Mouse (Mus musculus) midbrain, embryonic 10.5 days (tissue): ENCODE measurements around the gene Pxk. TPM values are rescaled to one million over a fixed set of nuclear protein-coding genes. Genes with fewer than 3 reads are reported as not detected.
"Not testable (repeated sequence)": the region's sequence is repeated elsewhere in the genome, so short reads cannot be mapped to it uniquely, and the experiment has no call there.

Experiments
- DNase-seq: peaks from one replicate; pipeline ENCODE4 v3.0.0-alpha.2; 2017; ENCODE audit warnings: low spot score
- H3K27ac ChIP-seq: fragments of 300-500 bp; sonication (generic); replicated peaks from 2 replicates; pipeline ENCODE4 v1.5.1; 2016; ENCODE audit warnings: mild to moderate bottlenecking
- H3K27me3 ChIP-seq: fragments of 300-500 bp; sonication (generic); 2 replicates; pipeline ENCODE4 v1.6.1; 2016; ENCODE audit warnings: low read depth, mild to moderate bottlenecking; ENCODE audit not compliant: poor library complexity, severe bottlenecking
- H3K36me3 ChIP-seq: fragments of 300-500 bp; sonication (generic); 2 replicates; pipeline ENCODE4 v1.6.1; 2016; ENCODE audit warnings: mild to moderate bottlenecking, moderate library complexity
- H3K4me1 ChIP-seq: fragments of 300-500 bp; sonication (generic); 2 replicates; pipeline ENCODE4 v1.6.1; 2016
- H3K4me3 ChIP-seq: fragments of 300-500 bp; sonication (generic); 2 replicates; pipeline ENCODE4 v1.5.1; 2016; ENCODE audit warnings: mild to moderate bottlenecking, moderate library complexity
- H3K9me3 ChIP-seq: fragments of 300-500 bp; sonication (generic); replicated peaks from 2 replicates; pipeline ENCODE4 v1.6.1; 2016; ENCODE audit warnings: mild to moderate bottlenecking
- WGBS: fragments of 180-500 bp; shearing (Covaris S2); methylation state at CpG from one replicate; pipeline ENCODE4 v1.1.7; 2016; 5-methylcytosine and 5-hydroxymethylcytosine counted together
- polyA plus RNA-seq: library from polyadenylated mRNA; unstranded; fragments of >200 nt; fragmentation: Nextera tagmentation; extraction: Ambion mirVana; gene quantifications from 2 replicates; pipeline ENCODE4 v1.2.1, GENCODE M21; 2016

The Pxk gene
- polyA plus RNA-seq, 1 experiment from 2014 or later: 14.7 TPM

DNA sequence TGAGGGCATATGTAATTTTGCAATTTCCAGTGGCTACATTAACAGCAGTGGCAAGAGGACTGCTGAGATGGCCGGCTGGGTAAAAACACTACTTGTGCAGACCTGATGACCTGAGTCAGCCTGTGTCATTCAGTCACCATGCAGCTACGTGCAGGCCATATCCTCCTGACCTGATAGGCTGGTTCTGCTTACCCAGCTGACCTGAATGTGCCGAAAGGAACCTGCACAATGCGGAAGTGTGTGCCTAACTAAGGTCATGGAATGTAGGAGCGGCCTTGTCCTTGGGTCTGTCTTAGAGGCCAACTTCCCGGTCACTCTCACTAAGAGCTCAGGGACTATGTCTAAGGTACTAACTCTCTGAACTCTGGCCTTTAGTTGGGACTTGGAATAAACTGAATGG, 13.5 kb downstream of the Pxk start:
- H3K9me3 ChIP-seq: no peaks in the 10 kb centered on the region
- 86% methylated on average over 6 of the region's 6 CpGs for WGBS
- DNase-seq: no peak
- no peaks in the 10 kb centered on the region for H3K27me3 ChIP-seq
- H3K4me1 ChIP-seq: no peaks in the 10 kb centered on the region
- H3K36me3 ChIP-seq: no peaks in the 10 kb centered on the region
- H3K4me3 ChIP-seq: no peak overlapping the region
- H3K27ac ChIP-seq: no peak overlapping the region

DNA sequence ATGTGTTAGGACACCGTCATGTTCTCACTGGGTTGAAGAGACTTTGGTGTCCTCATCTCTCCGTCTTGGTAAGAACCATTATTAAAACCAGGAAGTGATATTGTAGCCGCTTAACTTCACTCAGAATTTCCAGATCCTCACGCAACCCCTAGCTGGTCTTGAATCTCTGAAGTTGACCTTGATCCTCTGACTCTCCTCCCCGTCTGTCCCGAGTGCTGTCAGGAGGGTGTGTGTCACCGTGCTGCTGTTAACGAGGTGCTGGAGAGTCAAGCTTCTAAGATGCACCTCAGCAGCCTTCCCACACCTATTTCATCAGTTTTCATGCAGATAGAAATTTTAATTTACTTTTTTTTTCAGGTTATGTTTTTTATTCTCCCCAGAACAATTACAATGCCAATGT, 14.0 kb downstream of the Pxk start:
- no peaks in the 10 kb centered on the region for H3K9me3 ChIP-seq
- no peaks in the 10 kb centered on the region for H3K27me3 ChIP-seq
- no peaks in the 10 kb centered on the region for H3K4me1 ChIP-seq
- H3K36me3 ChIP-seq: no peaks in the 10 kb centered on the region
- 91% methylated on average over 8 of the region's 8 CpGs for WGBS
- H3K27ac ChIP-seq: no peak overlapping the region
- no peak overlapping the region for H3K4me3 ChIP-seq
- no peak for DNase-seq

DNA sequence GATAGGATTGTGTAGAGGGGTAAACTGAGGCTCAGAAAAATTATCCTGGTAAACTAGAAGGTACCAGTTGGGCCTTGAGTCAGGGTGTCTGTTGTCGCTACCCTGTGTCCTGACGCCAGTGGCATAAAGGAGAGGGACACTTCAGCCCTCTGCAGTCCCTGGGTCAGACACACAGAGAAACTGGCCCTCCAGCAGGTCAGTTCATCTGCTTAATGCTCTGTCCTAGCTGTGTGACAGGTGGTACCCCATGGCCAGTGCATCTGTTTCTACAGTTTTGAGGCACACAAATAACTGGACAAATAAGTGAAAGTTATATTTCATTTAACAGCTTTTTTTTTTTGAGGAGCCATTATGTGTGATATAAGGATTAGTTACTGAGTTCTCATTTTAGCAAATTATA, 15.6 kb downstream of the Pxk start:
- DNase-seq: no peak
- Histone ChIP-seq H3K4me3 (no peak overlapping the region), H3K4me1 (no peaks in the 10 kb centered on the region), H3K36me3 (no peaks in the 10 kb centered on the region), H3K27ac (no peak overlapping the region), H3K27me3 (no peaks in the 10 kb centered on the region), H3K9me3 (no peaks in the 10 kb centered on the region)
- WGBS: 97% methylated on average over 2 of the region's 2 CpGs

DNA sequence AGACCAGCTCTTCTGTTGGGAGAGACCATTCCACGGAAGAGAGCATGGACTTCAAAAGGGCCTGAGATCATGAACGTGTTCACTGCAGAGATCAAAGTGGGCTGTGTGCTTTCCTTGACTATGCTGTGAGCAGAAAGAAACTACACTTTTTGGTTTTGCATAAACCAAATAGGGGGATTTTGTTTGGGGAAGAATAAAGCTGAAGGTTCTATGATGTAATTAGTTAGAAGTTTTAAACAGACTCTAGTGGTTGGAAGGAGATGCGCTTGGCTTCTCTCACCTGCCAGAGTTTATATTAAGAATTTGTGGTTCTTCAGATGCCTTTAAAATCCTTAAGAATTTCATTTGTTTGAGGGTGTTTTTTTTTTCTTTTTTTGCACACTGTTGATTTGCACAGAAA, 16.3 kb downstream of the Pxk start:
- WGBS: 79% methylated on average over 3 of the region's 3 CpGs
- H3K4me1 ChIP-seq: no peaks in the 10 kb centered on the region
- no peaks in the 10 kb centered on the region for H3K9me3 ChIP-seq
- H3K27me3 ChIP-seq: no peaks in the 10 kb centered on the region
- H3K4me3 ChIP-seq: no peak overlapping the region
- H3K27ac ChIP-seq: no peak overlapping the region
- H3K36me3 ChIP-seq: no peaks in the 10 kb centered on the region
- DNase-seq: no peak

DNA sequence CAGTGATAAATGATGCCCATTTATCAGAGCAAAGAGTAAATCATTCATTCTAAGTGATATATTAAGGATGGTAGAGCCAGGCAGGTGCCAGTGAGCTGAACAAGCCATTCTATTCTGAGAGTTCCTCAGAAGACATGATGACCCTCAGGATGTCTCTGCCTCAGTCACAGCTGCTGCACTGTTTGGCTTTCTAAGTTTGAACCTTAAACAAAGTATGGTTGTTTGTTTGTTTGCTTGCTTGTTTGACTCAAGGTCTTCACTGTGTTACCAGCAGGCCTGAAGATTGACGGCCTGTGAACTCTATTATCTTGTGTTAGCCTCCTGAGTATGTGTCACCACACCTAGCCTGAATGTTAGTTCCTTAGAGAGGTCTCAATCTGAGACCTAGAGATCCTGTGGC, 16.7 kb downstream of the Pxk start:
- H3K4me1 ChIP-seq: no peaks in the 10 kb centered on the region
- no peaks in the 10 kb centered on the region for H3K27me3 ChIP-seq
- H3K27ac ChIP-seq: no peak overlapping the region
- no peak for DNase-seq
- H3K9me3 ChIP-seq: no peaks in the 10 kb centered on the region
- H3K36me3 ChIP-seq: no peaks in the 10 kb centered on the region
- 91% methylated on average over 1 of the region's 1 CpGs for WGBS
- H3K4me3 ChIP-seq: no peak overlapping the region

DNA sequence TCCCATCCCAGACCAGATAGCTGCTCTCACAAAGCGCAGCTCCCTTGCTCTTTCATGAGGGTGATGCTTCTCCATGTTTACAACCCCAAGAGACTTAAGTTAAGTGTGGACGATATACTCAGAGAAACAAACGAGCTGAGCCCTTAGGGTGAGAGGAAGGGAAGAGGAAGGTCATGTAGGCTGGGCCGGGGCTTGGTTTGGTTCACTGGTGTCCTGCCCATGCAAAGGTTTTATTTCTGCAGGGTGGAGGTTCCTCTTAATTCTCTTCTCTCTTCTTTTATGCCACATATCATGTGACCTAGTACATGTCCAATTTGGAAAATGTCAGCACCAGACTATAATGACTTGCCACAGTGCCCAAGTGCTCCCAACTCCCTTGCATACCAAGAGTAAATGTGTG, 17.8 kb downstream of the Pxk start:
- no peaks in the 10 kb centered on the region for H3K9me3 ChIP-seq
- H3K4me1 ChIP-seq: no peaks in the 10 kb centered on the region
- no peak for DNase-seq
- H3K27me3 ChIP-seq: no peaks in the 10 kb centered on the region
- 80% methylated on average over 4 of the region's 4 CpGs for WGBS
- no peak overlapping the region for H3K27ac ChIP-seq
- H3K36me3 ChIP-seq: no peaks in the 10 kb centered on the region
- no peak overlapping the region for H3K4me3 ChIP-seq

DNA sequence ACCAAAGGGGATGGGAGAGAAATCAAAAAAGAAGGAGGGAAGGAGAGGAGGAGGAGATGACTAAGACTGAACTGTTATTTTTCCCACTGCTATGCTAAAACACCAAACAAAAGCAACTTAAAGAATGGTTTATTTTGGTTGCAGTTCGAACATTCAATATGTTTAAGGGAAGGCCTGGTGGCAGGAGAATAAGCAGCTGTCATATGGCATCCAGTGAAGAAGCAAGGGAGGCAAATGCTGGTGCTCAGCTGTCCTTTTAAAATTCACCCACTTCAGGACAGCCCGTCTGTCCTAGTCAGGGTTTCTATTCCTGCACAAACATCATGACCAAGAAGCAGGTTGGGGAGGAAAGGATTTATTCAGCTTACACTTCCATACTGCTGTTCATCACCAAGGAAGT, 19.4 kb downstream of the Pxk start:
- Histone ChIP-seq H3K4me1 (no peaks in the 10 kb centered on the region), H3K9me3 (no peaks in the 10 kb centered on the region), H3K4me3 (no peak overlapping the region), H3K27ac (no peak overlapping the region), H3K36me3 (no peaks in the 10 kb centered on the region; the same call in 1 of the 2 replicates), H3K27me3 (no peaks in the 10 kb centered on the region)
- DNase-seq: no peak
- 87% methylated on average over 2 of the region's 2 CpGs for WGBS

DNA sequence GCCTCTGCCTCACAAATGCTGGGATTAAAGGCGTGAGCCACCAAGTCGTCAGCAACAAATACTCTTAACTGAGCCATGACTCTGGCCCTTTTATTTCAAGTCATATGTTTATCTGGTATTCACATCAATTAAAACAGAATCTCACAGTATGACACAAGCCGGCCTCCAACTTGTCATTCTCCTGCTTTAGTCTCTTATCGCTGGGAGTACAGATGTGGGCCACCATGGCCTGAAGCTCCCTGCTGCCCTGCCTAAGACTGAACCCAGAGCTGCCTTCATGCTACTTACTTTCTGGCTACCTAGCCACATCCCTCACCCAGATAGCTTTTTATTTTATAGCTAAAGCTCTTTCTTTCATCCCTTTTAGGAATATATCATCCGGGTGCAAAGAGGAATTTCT, 21.4 kb downstream of the Pxk start:
- no peaks in the 10 kb centered on the region; the same call in 1 of the 2 replicates for H3K36me3 ChIP-seq
- H3K27me3 ChIP-seq: no peaks in the 10 kb centered on the region
- no peak for DNase-seq
- no peaks in the 10 kb centered on the region for H3K9me3 ChIP-seq
- H3K27ac ChIP-seq: no peak overlapping the region
- no peaks in the 10 kb centered on the region for H3K4me1 ChIP-seq
- 93% methylated on average over 5 of the region's 5 CpGs for WGBS
- no peak overlapping the region for H3K4me3 ChIP-seq

DNA sequence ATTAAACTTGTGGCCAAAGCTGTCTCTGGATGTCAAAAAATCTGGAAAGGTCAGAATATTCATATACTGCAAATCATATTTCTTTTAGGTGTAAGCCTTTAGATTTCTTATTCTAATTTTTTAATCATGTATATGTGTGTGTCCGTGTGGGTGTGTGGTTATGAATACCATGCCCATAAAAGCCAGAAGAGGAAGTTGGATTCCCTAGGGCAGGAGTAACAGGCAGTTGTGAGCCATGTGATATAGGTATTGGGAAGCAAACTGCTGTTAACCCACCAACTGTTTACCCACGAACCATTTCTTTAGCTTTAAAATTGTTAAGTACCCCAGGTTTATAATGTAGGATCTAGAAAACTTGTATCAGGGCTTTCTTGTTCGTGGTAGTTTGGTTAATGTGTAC, 21.9 kb downstream of the Pxk start:
- WGBS: 88% methylated on average over 3 of the region's 3 CpGs
- Histone ChIP-seq H3K27ac (no peak overlapping the region), H3K27me3 (no peaks in the 10 kb centered on the region), H3K9me3 (no peaks in the 10 kb centered on the region), H3K4me3 (no peak overlapping the region), H3K4me1 (no peaks in the 10 kb centered on the region), H3K36me3 (no peaks in the 10 kb centered on the region; the same call in 1 of the 2 replicates)
- no peak for DNase-seq

DNA sequence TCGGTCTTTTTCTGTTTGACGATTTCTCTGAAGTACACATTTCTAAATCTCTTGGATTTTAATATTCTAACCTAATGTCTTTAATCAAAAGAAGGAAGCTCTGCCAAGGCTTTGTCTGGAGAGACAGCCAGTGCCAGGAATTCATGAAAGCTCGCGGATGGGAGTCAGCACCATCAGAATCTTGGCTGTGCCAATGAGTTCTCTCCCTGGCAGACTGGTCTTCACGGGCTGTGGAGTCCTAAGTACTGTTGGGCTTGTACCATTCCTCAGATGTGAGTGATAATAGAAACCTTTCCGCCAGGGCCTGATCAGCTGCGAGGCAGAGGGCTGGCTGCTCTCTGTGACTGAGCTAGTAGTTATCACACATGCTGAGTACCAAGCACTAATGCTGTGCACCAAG, 25.1 kb downstream of the Pxk start:
- H3K4me1 ChIP-seq: no peaks in the 10 kb centered on the region
- no peaks in the 10 kb centered on the region for H3K9me3 ChIP-seq
- H3K27ac ChIP-seq: no peak overlapping the region
- no peak overlapping the region for H3K4me3 ChIP-seq
- no peak for DNase-seq
- H3K36me3 ChIP-seq: no peaks in the 10 kb centered on the region; the same call in 1 of the 2 replicates
- WGBS: 92% methylated on average over 7 of the region's 7 CpGs
- no peaks in the 10 kb centered on the region for H3K27me3 ChIP-seq

DNA sequence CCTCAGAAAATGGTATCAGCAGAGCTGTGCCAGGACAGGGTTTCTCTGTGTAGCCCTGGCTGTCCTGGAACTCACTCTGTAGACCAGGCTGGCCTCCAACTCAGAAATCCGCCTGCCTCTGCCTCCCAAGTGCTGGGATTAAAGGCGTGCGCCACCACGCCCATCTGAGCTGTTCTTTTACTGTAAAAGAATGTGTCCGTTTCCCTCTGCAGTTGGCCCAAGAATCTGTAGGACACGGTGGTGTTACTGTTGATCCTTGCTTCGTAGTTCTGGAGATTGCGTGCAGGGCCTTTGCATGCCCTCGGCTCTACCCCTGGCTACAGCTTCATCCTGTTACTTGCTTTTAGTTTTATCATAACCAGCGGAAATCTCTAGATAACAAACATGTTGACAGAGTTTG, 25.6 kb downstream of the Pxk start:
- DNase-seq, H3K9me3 ChIP-seq, H3K36me3 ChIP-seq, H3K27ac ChIP-seq, H3K4me1 ChIP-seq, H3K4me3 ChIP-seq, H3K27me3 ChIP-seq: not testable (repeated sequence)
- WGBS: 93% methylated on average over 10 of the region's 10 CpGs

DNA sequence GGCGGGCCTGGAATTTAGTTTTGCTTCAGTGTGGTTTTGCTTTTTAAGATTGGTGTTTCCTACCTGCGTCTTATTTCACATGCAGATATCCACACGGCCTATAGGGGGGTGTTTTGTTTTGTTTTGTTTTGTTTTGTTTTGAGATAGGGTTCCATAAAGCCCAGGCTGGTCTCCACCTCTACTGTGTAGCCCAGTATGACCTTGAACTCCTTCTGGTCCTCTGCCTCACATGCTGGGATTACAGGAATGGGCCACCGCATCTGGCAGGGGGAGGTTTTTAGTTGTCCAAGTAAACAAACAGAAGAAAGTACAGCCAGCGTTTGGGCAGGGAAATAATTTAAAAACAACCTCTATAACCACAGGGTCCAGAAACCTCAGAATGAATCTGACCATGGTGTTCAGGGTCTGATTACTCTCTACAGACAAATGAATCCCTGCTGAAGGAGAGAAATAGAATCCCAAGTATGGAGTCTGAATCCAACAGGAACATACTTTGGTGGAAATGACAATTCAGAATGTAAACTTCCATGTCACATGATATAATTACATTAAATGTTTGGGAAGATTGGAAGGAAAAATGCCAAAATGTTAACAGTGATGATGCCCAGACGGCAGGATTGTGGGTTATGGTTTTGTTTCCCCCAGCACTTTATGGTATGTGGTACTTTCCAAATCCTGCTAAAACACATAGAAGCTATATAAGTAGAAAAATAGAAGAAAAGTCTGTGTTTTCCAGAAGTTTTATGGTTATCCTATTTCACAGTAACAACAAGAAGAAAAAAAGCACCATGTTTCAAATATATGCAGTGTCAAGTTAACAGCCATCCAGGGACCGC, 26.3 kb downstream of the Pxk start:
- no peak for DNase-seq
- Histone ChIP-seq H3K4me1 (no peaks in the 10 kb centered on the region), H3K27ac (no peak overlapping the region), H3K36me3 (no peaks in the 10 kb centered on the region; the same call in 1 of the 2 replicates), H3K27me3 (no peaks in the 10 kb centered on the region), H3K4me3 (no peak overlapping the region), H3K9me3 (no peaks in the 10 kb centered on the region)
- WGBS: 87% methylated on average over 7 of the region's 7 CpGs

DNA sequence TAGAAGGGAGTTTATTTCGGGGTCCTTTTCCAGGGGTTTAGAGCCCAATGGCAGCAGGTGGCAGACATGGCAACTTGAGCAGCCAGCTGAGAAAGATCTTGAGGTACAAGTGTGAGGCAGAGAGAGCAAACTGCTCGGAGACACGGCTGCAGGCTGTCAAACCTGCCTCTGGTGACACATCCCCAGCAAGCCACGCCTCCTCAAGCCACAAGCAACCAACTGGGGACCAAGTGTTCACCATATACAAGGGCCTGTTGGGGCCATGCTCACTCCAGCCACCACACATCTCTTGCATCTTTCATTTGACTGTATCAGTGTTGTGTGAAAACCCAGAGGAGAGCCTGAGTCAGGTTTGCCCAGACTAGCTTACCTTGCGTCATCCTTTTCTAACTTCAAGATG, 30.0 kb downstream of the Pxk start:
- Histone ChIP-seq H3K36me3 (no peaks in the 10 kb centered on the region), H3K4me3 (no peak overlapping the region), H3K27ac (no peak overlapping the region), H3K4me1 (no peaks in the 10 kb centered on the region), H3K27me3 (no peaks in the 10 kb centered on the region), H3K9me3 (no peaks in the 10 kb centered on the region)
- 83% methylated on average over 5 of the region's 5 CpGs for WGBS
- DNase-seq: no peak
